Mouse (Mus musculus): ENCODE measurements around the gene Hs6st3. TPM values are rescaled to one million over a fixed set of nuclear protein-coding genes. Genes with fewer than 3 reads are reported as not detected.

Gene Hs6st3
- polyA plus RNA-seq, 1 experiment from 2014 or later, result 0.53 TPM

DNA sequence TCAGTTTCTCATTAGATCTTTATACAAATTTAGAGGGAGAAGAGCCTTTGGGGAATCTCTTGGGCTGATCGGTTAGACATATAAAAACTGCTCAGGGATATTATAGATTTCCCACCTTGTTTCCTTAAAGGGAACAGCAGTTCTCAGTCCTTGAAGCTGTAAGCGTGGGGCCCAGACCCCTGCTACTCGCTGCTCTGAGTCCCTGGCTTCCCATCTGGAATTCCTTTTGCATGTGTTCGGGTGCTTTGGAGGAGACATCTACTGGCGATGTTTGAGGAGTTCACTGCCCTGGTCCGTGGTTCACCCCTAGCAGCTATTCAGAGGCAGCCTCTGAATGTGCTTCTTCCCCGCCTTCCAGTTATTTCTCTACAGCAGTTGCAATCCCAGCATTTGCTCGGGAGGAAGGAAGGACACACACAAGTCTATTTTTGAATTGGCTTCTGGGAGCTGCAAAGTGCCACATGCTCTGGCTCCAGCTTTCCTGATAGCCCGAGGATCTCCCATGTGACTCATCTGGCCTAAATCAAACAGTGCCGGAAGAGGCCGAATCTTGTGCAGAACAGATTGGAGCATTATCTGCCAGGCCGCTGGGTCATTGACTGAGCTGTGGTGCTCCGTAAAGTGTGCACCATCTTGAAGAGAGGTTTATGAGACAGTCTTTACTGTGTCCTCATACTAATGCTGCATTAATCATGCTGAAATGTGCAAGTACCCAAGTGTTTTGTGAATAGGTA lies 77.6 kb downstream of the Hs6st3 start:
- no peak overlapping the region for H3K27ac ChIP-seq (ENCODE audit: low read depth, low read length)
- DNase-seq (ENCODE audit: low spot score) (no peak), ATAC-seq (ENCODE audit: insufficient read depth, low FRiP score, low TSS enrichment) (no peak)
- H3K4me1 ChIP-seq (ENCODE audit: control insufficient read depth, insufficient read depth, low read length), result no peaks in the 10 kb centered on the region
- H3K9ac ChIP-seq (ENCODE audit: low read length), result no peak overlapping the region
- H3K36me3 ChIP-seq (ENCODE audit: control insufficient read depth, insufficient read depth, low read length), result no peaks in the 10 kb centered on the region
- H3K4me2 ChIP-seq (ENCODE audit: low read depth), result no peak overlapping the region
- WGBS, result 74% methylated on average over 13 of the region's 13 CpGs
- no peaks in the 10 kb centered on the region for H3K27me3 ChIP-seq (ENCODE audit: control insufficient read depth, insufficient read depth, low read length)
- no peaks in the 10 kb centered on the region for H3K9me3 ChIP-seq (ENCODE audit: control insufficient read depth, low read length)
- no peak overlapping the region for H3K4me3 ChIP-seq (ENCODE audit: low read depth, low read length)

DNA sequence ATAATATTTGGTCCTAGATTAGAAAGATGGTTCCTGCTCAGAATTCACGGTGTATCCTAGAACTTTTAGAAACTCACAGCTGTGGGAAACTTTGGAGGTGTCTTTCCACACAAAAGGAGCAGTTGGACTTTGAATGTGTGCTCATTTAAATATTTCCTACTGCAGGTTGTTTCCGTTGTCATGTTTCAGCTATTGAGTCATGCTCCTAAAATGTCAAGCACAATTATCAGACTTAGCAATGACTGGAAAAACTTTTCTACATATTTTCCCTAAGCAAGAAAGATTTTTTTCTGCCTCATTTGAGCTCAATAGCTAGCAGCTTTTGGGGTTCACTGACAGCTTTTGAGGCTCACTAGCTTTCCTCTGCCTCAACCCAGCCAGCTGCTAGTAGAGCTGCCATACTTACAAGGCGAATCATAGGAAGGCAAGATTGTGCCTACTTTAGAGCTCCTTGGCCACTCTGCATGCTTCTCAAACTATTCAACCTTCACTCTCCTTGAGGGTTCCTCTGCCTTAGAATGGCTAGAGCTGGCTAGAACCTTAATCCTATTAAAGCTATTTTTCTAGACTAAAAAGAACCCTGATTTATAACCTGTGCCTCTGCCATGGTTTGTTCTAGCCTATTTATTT lies 89.7 kb downstream of the Hs6st3 start:
- Histone ChIP-seq H3K27me3 (ENCODE audit: control insufficient read depth, insufficient read depth, low read length) (no peaks in the 10 kb centered on the region), H3K4me3 (ENCODE audit: low read depth, low read length) (no peak overlapping the region), H3K36me3 (ENCODE audit: control insufficient read depth, insufficient read depth, low read length) (no peaks in the 10 kb centered on the region), H3K9me3 (ENCODE audit: control insufficient read depth, low read length) (no peaks in the 10 kb centered on the region), H3K4me1 (ENCODE audit: control insufficient read depth, insufficient read depth, low read length) (no peaks in the 10 kb centered on the region), H3K9ac (ENCODE audit: low read length) (no peak overlapping the region), H3K27ac (ENCODE audit: low read depth, low read length) (no peak overlapping the region), H3K4me2 (ENCODE audit: low read depth) (no peak overlapping the region)
- no peak for ATAC-seq (ENCODE audit: insufficient read depth, low FRiP score, low TSS enrichment)
- WGBS, result 89% methylated on average over 3 of the region's 3 CpGs
- no peak for DNase-seq (ENCODE audit: low spot score)

DNA sequence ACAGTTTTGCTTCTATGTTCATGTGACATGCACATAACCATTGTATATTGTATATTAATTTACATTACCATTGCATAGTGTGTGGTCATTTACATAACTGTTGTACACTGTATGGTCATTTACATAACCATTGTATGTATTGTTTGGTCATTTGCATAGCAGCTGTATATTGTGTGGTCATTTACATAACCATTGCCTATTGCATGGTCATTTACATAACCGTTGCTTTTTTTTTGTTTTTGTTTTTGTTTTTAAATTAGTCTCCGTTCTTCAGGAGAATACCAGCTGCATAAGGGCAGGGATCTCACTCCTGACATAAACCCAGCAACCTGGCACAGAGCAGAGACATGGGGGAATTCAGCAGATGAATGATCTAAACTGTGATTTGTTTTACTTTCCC lies 95.5 kb downstream of the Hs6st3 start:
- no peaks in the 10 kb centered on the region for H3K27me3 ChIP-seq (ENCODE audit: control insufficient read depth, insufficient read depth, low read length)
- no peak overlapping the region for H3K4me3 ChIP-seq (ENCODE audit: low read depth, low read length)
- no peak overlapping the region for H3K9ac ChIP-seq (ENCODE audit: low read length)
- no peaks in the 10 kb centered on the region for H3K4me1 ChIP-seq (ENCODE audit: control insufficient read depth, insufficient read depth, low read length)
- no peaks in the 10 kb centered on the region for H3K9me3 ChIP-seq (ENCODE audit: control insufficient read depth, low read length)
- no peak overlapping the region for H3K4me2 ChIP-seq (ENCODE audit: low read depth)
- no peak overlapping the region for H3K27ac ChIP-seq (ENCODE audit: low read depth, low read length)
- DNase-seq (ENCODE audit: low spot score), result no peak
- peak; percentile 85; the same call in 1 of the 2 replicates for ATAC-seq (ENCODE audit: insufficient read depth, low FRiP score, low TSS enrichment)
- WGBS, result 85% methylated on average over 2 of the region's 2 CpGs
- no peaks in the 10 kb centered on the region for H3K36me3 ChIP-seq (ENCODE audit: control insufficient read depth, insufficient read depth, low read length)

DNA sequence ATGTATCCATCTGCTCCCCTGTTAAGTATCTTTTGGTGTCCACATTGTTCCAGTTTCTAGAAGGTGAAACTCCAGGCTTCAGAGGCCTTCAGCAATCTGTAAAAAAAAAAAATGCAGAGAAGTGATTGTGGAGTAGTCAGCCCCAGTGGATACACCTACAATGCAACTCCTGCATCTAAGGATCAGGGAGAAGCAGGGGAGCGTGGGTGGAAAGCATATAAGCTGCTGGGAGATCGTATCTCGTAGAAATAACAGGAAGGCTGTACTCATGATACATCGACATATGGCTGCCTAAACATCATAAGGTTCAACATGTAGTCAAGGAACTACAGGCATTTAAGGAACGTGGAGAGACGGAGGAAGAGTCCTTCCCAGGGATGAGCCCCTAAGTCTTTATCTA lies 109.0 kb downstream of the Hs6st3 start:
- no peaks in the 10 kb centered on the region for H3K9me3 ChIP-seq (ENCODE audit: control insufficient read depth, low read length)
- no peaks in the 10 kb centered on the region for H3K36me3 ChIP-seq (ENCODE audit: control insufficient read depth, insufficient read depth, low read length)
- no peaks in the 10 kb centered on the region for H3K4me1 ChIP-seq (ENCODE audit: control insufficient read depth, insufficient read depth, low read length)
- DNase-seq (ENCODE audit: low spot score) (no peak), ATAC-seq (ENCODE audit: insufficient read depth, low FRiP score, low TSS enrichment) (no peak)
- WGBS, result 90% methylated on average over 6 of the region's 6 CpGs
- no peaks in the 10 kb centered on the region for H3K27me3 ChIP-seq (ENCODE audit: control insufficient read depth, insufficient read depth, low read length)
- no peak overlapping the region for H3K4me2 ChIP-seq (ENCODE audit: low read depth)
- no peak overlapping the region for H3K4me3 ChIP-seq (ENCODE audit: low read depth, low read length)
- no peak overlapping the region for H3K9ac ChIP-seq (ENCODE audit: low read length)
- H3K27ac ChIP-seq (ENCODE audit: low read depth, low read length), result no peak overlapping the region

DNA sequence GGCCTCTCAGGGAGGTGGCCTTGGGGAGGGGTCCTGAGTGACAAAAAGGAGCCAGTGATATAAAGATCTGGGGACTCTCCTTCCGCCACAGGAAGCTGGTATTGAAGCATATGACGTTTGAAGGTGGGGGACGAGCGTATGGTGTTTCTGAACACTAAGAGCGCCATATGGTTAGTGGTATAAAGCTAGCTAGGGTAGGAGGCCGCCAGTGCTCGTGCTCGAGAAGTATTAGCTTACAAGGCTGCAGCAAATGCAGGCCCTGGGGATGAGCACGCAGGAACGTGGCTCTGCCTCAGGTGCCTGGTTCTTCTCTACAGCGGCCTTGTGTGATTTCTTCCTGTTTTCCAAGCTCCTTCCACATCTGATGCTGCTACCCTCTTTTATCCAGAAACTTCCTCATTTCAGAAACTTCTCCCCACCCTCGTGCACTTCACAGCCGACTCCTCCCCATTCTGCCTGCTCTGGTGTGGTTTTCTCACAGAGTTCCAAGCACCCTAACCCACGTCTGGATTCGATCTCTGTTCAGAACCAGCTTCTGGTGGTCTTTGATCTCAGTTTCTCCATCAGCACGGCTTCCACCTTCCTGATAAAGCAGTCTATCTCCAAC lies 110.0 kb downstream of the Hs6st3 start:
- Histone ChIP-seq H3K9ac (ENCODE audit: low read length) (no peak overlapping the region), H3K9me3 (ENCODE audit: control insufficient read depth, low read length) (no peaks in the 10 kb centered on the region), H3K27me3 (ENCODE audit: control insufficient read depth, insufficient read depth, low read length) (no peaks in the 10 kb centered on the region), H3K4me2 (ENCODE audit: low read depth) (no peak overlapping the region), H3K27ac (ENCODE audit: low read depth, low read length) (no peak overlapping the region), H3K4me3 (ENCODE audit: low read depth, low read length) (no peak overlapping the region), H3K4me1 (ENCODE audit: control insufficient read depth, insufficient read depth, low read length) (no peaks in the 10 kb centered on the region), H3K36me3 (ENCODE audit: control insufficient read depth, insufficient read depth, low read length) (no peaks in the 10 kb centered on the region)
- ATAC-seq (ENCODE audit: insufficient read depth, low FRiP score, low TSS enrichment) (no peak), DNase-seq (ENCODE audit: low spot score) (no peak)
- WGBS, result 83% methylated on average over 16 of the region's 16 CpGs

DNA sequence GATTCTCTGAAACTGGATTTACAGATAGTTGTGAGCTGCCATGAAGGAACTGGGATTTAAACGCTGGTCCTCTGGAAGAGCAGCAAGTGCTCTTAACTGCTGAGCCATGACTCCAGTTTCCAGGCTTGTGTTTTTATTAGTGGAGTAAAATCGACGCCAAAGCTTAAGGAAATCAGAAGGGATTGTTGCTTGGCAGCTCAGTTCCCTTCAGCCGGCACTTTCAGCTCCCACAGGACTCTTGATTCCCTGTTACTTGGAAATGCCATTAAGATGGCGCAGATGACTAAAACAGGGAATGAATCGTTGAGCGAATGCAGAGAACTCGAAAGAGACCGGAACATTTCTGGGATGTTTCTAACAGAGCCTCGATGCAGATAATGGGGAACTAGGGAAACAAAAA lies 112.2 kb downstream of the Hs6st3 start:
- no peak for ATAC-seq (ENCODE audit: insufficient read depth, low FRiP score, low TSS enrichment)
- Histone ChIP-seq H3K9me3 (ENCODE audit: control insufficient read depth, low read length) (no peaks in the 10 kb centered on the region), H3K27ac (ENCODE audit: low read depth, low read length) (no peak overlapping the region), H3K4me1 (ENCODE audit: control insufficient read depth, insufficient read depth, low read length) (no peaks in the 10 kb centered on the region), H3K9ac (ENCODE audit: low read length) (no peak overlapping the region), H3K36me3 (ENCODE audit: control insufficient read depth, insufficient read depth, low read length) (no peaks in the 10 kb centered on the region), H3K4me2 (ENCODE audit: low read depth) (no peak overlapping the region), H3K27me3 (ENCODE audit: control insufficient read depth, insufficient read depth, low read length) (no peaks in the 10 kb centered on the region), H3K4me3 (ENCODE audit: low read depth, low read length) (no peak overlapping the region)
- WGBS, result 80% methylated on average over 10 of the region's 10 CpGs
- DNase-seq (ENCODE audit: low spot score), result no peak

DNA sequence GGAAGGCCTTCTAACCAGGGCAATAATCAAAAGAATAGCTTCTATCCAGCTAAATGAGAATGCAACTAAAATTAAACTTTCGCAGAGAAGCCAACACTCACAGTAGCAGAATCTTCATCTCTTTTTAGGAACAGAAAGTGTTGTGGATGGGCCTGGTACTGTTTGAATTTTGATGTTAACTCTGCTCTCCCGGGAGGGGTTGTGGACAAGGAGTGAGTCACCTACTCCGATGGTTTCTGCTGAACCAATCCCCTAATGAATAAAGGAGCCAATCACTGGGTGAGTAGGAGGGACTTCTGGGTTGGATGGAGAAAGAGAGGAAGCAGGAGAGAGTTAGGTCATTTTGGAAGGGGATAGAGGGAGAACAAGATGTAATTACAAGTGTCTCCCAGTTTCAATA lies 117.3 kb downstream of the Hs6st3 start:
- H3K4me1 ChIP-seq (ENCODE audit: control insufficient read depth, insufficient read depth, low read length), result no peaks in the 10 kb centered on the region
- ATAC-seq (ENCODE audit: insufficient read depth, low FRiP score, low TSS enrichment) (no peak), DNase-seq (ENCODE audit: low spot score) (no peak)
- H3K36me3 ChIP-seq (ENCODE audit: control insufficient read depth, insufficient read depth, low read length), result no peaks in the 10 kb centered on the region
- no peak overlapping the region for H3K9ac ChIP-seq (ENCODE audit: low read length)
- no peaks in the 10 kb centered on the region for H3K27me3 ChIP-seq (ENCODE audit: control insufficient read depth, insufficient read depth, low read length)
- H3K27ac ChIP-seq (ENCODE audit: low read depth, low read length), result no peak overlapping the region
- 81% methylated on average over 3 of the region's 3 CpGs for WGBS
- H3K4me3 ChIP-seq (ENCODE audit: low read depth, low read length), result no peak overlapping the region
- H3K4me2 ChIP-seq (ENCODE audit: low read depth), result no peak overlapping the region
- H3K9me3 ChIP-seq (ENCODE audit: control insufficient read depth, low read length), result no peaks in the 10 kb centered on the region

DNA sequence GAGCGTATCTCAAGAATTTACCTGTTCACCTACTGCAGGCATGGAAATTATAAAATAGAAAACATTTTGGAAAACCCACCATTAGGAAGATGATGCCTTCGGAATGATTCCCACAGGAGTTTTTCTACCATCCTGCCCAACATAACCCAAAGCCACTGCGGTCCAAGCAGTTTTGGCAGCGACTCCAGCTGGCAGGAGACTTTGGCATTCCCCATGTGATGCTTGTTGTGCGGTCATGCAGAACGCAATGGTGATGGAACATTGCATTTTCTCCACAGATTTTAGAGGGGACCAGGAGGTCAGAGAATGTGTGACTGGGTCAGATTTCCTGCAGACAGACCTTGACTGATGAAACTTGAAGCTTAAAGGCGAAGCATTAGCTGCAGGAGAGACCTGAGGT lies 118.9 kb downstream of the Hs6st3 start:
- no peak overlapping the region for H3K27ac ChIP-seq (ENCODE audit: low read depth, low read length)
- no peak overlapping the region for H3K4me3 ChIP-seq (ENCODE audit: low read depth, low read length)
- no peaks in the 10 kb centered on the region for H3K9me3 ChIP-seq (ENCODE audit: control insufficient read depth, low read length)
- H3K27me3 ChIP-seq (ENCODE audit: control insufficient read depth, insufficient read depth, low read length), result no peaks in the 10 kb centered on the region
- no peaks in the 10 kb centered on the region for H3K4me1 ChIP-seq (ENCODE audit: control insufficient read depth, insufficient read depth, low read length)
- DNase-seq (ENCODE audit: low spot score) (no peak), ATAC-seq (ENCODE audit: insufficient read depth, low FRiP score, low TSS enrichment) (no peak)
- no peak overlapping the region for H3K4me2 ChIP-seq (ENCODE audit: low read depth)
- 77% methylated on average over 7 of the region's 7 CpGs for WGBS
- H3K36me3 ChIP-seq (ENCODE audit: control insufficient read depth, insufficient read depth, low read length), result no peaks in the 10 kb centered on the region
- H3K9ac ChIP-seq (ENCODE audit: low read length), result no peak overlapping the region
